Mouse (Mus musculus) layer of hippocampus, adult 6 months (tissue): Measurements from ENCODE around the gene Zfp938. TPM values are rescaled to one million over a fixed set of nuclear protein-coding genes. Genes with fewer than 3 reads are reported as not detected.

ENCODE experiments used
- long read RNA-seq, 2 experiments: library from polyadenylated mRNA; unstranded; transcript quantifications; one replicate each; pipeline ENCODE4 v2.0.0; 2019 to 2020
- polyA plus RNA-seq: library from polyadenylated mRNA; unstranded; fragments of <200 nt; fragmentation: Nextera tagmentation; gene quantifications from 2 replicates; pipeline ENCODE4 v1.2.3, GENCODE M21; 2021

Zfp938 gene
- polyA plus RNA-seq, result 16.4 and 17.6 TPM in 2 replicates
- long read RNA-seq, experiment 1, transcript Zfp938-201 (4 exons, 2,035 nt), result minor isoform, 9 of 44 reads
- long read RNA-seq, experiment 1, transcript Zfp938-202 (4 exons, 2,124 nt), result major isoform, 15 of 44 reads
- long read RNA-seq, experiment 1, partial matches to known transcripts, result 15 of 44 reads
- long read RNA-seq, experiment 1, other reads (novel, unspliced or antisense), result 5 of 44 reads
- long read RNA-seq, experiment 2, transcript Zfp938-201 (4 exons, 2,035 nt), result minor isoform, 34 of 102 reads
- long read RNA-seq, experiment 2, transcript Zfp938-202 (4 exons, 2,124 nt), result major isoform, 38 of 102 reads
- long read RNA-seq, experiment 2, partial matches to known transcripts, result 21 of 102 reads
- long read RNA-seq, experiment 2, other reads (novel, unspliced or antisense), result 9 of 102 reads

GRCm38 (mm10) chr10:82240742-82241400 is at the start of gene Zfp938:
Zfp938 (minus strand) TSS chr10:82241280.

Other genes starting within 250 kb of the Zfp938 start
- gene Zfp873, start 193.2 kb downstream of the Zfp938 start, polyA plus RNA-seq, result 3.1 and 4.9 TPM in 2 replicates
- gene BC024063, start 157.9 kb downstream of the Zfp938 start, polyA plus RNA-seq, result 1.2 and 1.8 TPM in 2 replicates
- 3.5 and 4.0 TPM in 2 replicates for gene AU041133, start 113.3 kb downstream of the Zfp938 start, polyA plus RNA-seq
- gene 4932415D10Rik, start 75.3 kb upstream of the Zfp938 start, polyA plus RNA-seq, result not detected in 2 replicates
- gene Gm4924, start 113.0 kb upstream of the Zfp938 start, polyA plus RNA-seq, result 6.2 and 7.0 TPM in 2 replicates